Mouse (Mus musculus) heart, postnatal 0 days (tissue): ENCODE results near the gene Ankle1.

Source experiments
- CTCF ChIP-seq: IDR thresholded peaks from 2 replicates; pipeline ENCODE4 v1.5.1; 2016; ENCODE audit warnings: antibody characterized with exemption, control low read depth, low read depth
- EP300 ChIP-seq: IDR thresholded peaks from 2 replicates; pipeline ENCODE4 v1.6.1; 2016; ENCODE audit warnings: antibody characterized with exemption, low read depth

DNA sequence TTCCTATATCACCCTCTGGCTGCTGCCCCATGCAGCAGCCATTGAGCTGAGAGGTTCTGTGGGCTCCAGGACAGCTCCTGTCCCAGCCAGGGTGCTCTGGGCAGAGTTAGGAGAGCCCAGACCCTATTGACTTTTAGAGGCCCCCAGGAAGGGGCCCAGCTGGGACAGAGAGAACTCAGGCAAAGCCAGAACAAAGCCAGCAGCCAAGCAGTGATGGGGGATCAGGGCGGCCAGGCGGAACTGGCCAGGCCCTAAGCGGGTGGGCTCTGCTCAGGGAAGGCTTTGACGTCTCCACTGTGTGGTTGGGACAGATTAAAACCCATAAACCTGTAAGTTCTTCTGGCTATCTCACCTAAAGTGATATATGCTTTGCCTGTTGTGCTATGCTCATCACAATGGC, 26.8 kb upstream of the Ankle1 start:
- no peak for TF ChIP-seq CTCF
- no peak for TF ChIP-seq EP300
